Mouse (Mus musculus): ENCODE data around the gene Tbc1d10b.
"Not testable (repeated sequence)": the region's sequence is repeated elsewhere in the genome, so short reads cannot be mapped to it uniquely, and the experiment has no call there.

Tbc1d10b gene

GRCm38 (mm10) chr7:127196484-127196883, 11.8 kb downstream of the Tbc1d10b start:
- DNase-seq, result no peak

- DNase-seq, result peak; percentile 97
These were observed 12.5 kb downstream of the Tbc1d10b start, which contains the start of gene Cd2bp2 for GRCm38 (mm10) chr7:127195544-127196295. Gene Cd2bp2, minus strand, starts transcription at chr7:127196050.

GRCm38 (mm10) chr7:127194633-127195029, 13.6 kb downstream of the Tbc1d10b start:
- DNase-seq, result no peak

GRCm38 (mm10) chr7:127194011-127194632, 14.1 kb downstream of the Tbc1d10b start:
- no peak for DNase-seq

- DNase-seq, result no peak
These were observed 15.3 kb downstream of the Tbc1d10b start for GRCm38 (mm10) chr7:127192989-127193388.

- DNase-seq, result no peak
These were observed 17.6 kb downstream of the Tbc1d10b start for GRCm38 (mm10) chr7:127190672-127191071.

- DNase-seq, result no peak
These were observed 19.7 kb downstream of the Tbc1d10b start for GRCm38 (mm10) chr7:127188305-127189276.

GRCm38 (mm10) chr7:127187351-127187750, 20.9 kb downstream of the Tbc1d10b start:
- DNase-seq, result no peak

GRCm38 (mm10) chr7:127185601-127186000, 22.7 kb downstream of the Tbc1d10b start:
- DNase-seq, result no peak

GRCm38 (mm10) chr7:127184720-127185119, 23.5 kb downstream of the Tbc1d10b start:
- no peak for DNase-seq

- no peak for DNase-seq
These were observed 24.4 kb downstream of the Tbc1d10b start for GRCm38 (mm10) chr7:127183828-127184227.

GRCm38 (mm10) chr7:127183345-127183744, 24.9 kb downstream of the Tbc1d10b start:
- no peak for DNase-seq

- DNase-seq, result not testable (repeated sequence)
These were observed 26.5 kb downstream of the Tbc1d10b start for GRCm38 (mm10) chr7:127181724-127182123.

- DNase-seq, result no peak
These were observed 27.5 kb downstream of the Tbc1d10b start for GRCm38 (mm10) chr7:127180783-127181182.

- no peak for DNase-seq
These were observed 31.3 kb downstream of the Tbc1d10b start for GRCm38 (mm10) chr7:127176937-127177336.

- DNase-seq, result no peak
These were observed 41.8 kb downstream of the Tbc1d10b start for GRCm38 (mm10) chr7:127166501-127166900.

GRCm38 (mm10) chr7:127165607-127166493, 42.4 kb downstream of the Tbc1d10b start:
- no peak for DNase-seq

- DNase-seq, result no peak
These were observed 44.3 kb downstream of the Tbc1d10b start for GRCm38 (mm10) chr7:127164002-127164401.

- DNase-seq, result no peak
These were observed 45.7 kb downstream of the Tbc1d10b start for GRCm38 (mm10) chr7:127162546-127162945.

- no peak for DNase-seq
These were observed 50.7 kb downstream of the Tbc1d10b start for GRCm38 (mm10) chr7:127157548-127157947.

- no peak for DNase-seq
These were observed 54.8 kb downstream of the Tbc1d10b start for GRCm38 (mm10) chr7:127153477-127153876.

- no peak for DNase-seq
These were observed 55.8 kb downstream of the Tbc1d10b start for GRCm38 (mm10) chr7:127152464-127152863.

All from layer of hippocampus, adult 9-11 months (tissue).